Mouse (Mus musculus): ENCODE measurements around the gene Evpl. TPM values are rescaled to one million over a fixed set of nuclear protein-coding genes. Genes with fewer than 3 reads are reported as not detected.

The Evpl gene
- polyA plus RNA-seq, 1 experiment from 2014 or later, result 26.5 TPM

DNA sequence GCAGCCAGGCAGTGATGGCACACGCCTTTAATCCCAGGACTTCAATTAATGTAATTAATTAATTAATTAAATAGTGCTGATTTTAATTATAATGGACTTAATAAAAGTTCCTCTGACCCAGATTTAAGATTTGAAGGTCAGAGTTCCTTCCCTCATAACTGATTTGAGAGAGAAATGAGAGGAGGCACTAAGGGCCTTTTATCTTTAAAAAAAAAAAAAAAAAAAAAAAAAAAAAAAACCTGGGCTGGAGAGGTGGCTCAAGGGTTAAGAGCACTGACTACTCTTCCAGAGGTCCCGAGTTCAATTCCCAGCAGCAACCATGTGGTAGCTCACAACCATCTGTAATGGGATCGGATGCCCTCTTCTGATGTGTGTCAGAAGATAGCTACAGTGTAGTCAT, 29.2 kb downstream of the Evpl start:
- no peaks in the 10 kb centered on the region for H3K9me3 ChIP-seq (ENCODE audit: control insufficient read depth, low read length)
- H3K36me3 ChIP-seq (ENCODE audit: control insufficient read depth, insufficient read depth, low read length), result peaks cover 4% of the 10 kb centered on the region
- no peak for ATAC-seq (ENCODE audit: low FRiP score, low TSS enrichment)
- no peaks in the 10 kb centered on the region for H3K4me1 ChIP-seq (replicated peaks; ENCODE audit: control insufficient read depth, insufficient read depth)
- H3K27ac ChIP-seq (replicated peaks), result no peak overlapping the region
- no peaks in the 10 kb centered on the region for H3K27me3 ChIP-seq (ENCODE audit: control insufficient read depth, insufficient read depth, low read length)
- no peak overlapping the region for H3K4me2 ChIP-seq (replicated peaks; ENCODE audit: low read depth)
- no peak for TF ChIP-seq CTCF (IDR thresholded peaks at IDR 0.05; ENCODE audit: low read depth)
- no peak for TF ChIP-seq EP300 (optimal IDR thresholded peaks at IDR 0.05)
- no peak overlapping the region for H3K4me3 ChIP-seq (ENCODE audit: low read depth, low read length)
- 77% methylated on average over 3 of the region's 3 CpGs for WGBS
- DNase-seq (ENCODE audit: low spot score), result no peak
- no peak overlapping the region for H3K9ac ChIP-seq (ENCODE audit: low read length)

DNA sequence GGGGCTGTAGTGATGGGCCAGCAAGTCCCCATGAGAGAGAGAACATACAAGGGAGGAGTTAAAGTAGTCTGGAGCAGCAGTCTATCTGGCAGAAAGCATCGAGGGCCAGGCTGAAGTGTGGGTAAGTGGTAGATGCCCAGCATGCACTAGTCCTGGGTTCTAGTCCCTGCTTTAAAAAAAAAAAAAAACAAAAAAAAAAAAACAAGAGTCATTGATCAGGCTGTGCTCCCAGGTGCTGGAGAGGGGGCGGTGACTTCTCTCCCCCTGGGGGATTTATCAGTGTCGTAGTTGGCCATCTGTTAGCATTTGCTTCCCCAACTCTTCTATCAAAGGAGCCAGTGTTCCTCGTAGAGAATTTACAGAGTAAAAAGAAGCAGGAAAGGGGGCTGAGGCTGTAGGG, 31.2 kb downstream of the Evpl start:
- no peak overlapping the region for H3K4me3 ChIP-seq (ENCODE audit: low read depth, low read length)
- H3K4me2 ChIP-seq (replicated peaks; ENCODE audit: low read depth), result no peak overlapping the region
- WGBS, result 75% methylated on average over 4 of the region's 4 CpGs
- peaks cover 4% of the 10 kb centered on the region for H3K36me3 ChIP-seq (ENCODE audit: control insufficient read depth, insufficient read depth, low read length)
- no peaks in the 10 kb centered on the region for H3K27me3 ChIP-seq (ENCODE audit: control insufficient read depth, insufficient read depth, low read length)
- no peak for TF ChIP-seq EP300 (optimal IDR thresholded peaks at IDR 0.05)
- H3K9me3 ChIP-seq (ENCODE audit: control insufficient read depth, low read length), result no peaks in the 10 kb centered on the region
- no peak overlapping the region for H3K27ac ChIP-seq (replicated peaks)
- DNase-seq (ENCODE audit: low spot score) (no peak), ATAC-seq (ENCODE audit: low FRiP score, low TSS enrichment) (no peak)
- H3K4me1 ChIP-seq (replicated peaks; ENCODE audit: control insufficient read depth, insufficient read depth), result no peaks in the 10 kb centered on the region
- no peak overlapping the region for H3K9ac ChIP-seq (ENCODE audit: low read length)

DNA sequence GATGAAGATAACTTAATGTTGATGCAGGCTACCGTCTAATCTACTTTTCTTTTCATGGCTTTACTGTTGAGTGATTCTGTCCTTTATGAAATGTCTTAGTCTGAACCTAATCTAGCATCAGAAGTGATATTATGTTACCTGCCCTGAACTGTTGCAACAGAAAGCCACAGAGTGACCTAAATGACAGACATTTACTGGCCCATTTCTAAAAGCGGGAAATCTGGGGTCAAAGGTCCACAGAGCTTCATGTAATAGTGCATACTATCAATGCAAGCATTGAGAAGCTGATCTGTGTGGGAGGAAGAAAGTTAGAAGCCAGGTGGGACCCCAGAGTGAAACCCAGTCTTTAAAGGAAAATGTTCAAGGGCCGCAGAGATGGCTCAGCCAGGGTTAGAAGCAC, 34.7 kb downstream of the Evpl start:
- WGBS, result 85% methylated on average over 3 of the region's 3 CpGs
- no peak overlapping the region for H3K4me3 ChIP-seq (ENCODE audit: low read depth, low read length)
- H3K9ac ChIP-seq (ENCODE audit: low read length), result no peak overlapping the region
- ATAC-seq (ENCODE audit: low FRiP score, low TSS enrichment) (no peak), DNase-seq (ENCODE audit: low spot score) (no peak)
- no peaks in the 10 kb centered on the region for H3K9me3 ChIP-seq (ENCODE audit: control insufficient read depth, low read length)
- H3K4me1 ChIP-seq (replicated peaks; ENCODE audit: control insufficient read depth, insufficient read depth), result no peaks in the 10 kb centered on the region
- H3K27ac ChIP-seq (replicated peaks), result no peak overlapping the region
- H3K27me3 ChIP-seq (ENCODE audit: control insufficient read depth, insufficient read depth, low read length), result no peaks in the 10 kb centered on the region
- H3K4me2 ChIP-seq (replicated peaks; ENCODE audit: low read depth), result no peak overlapping the region
- peaks cover 4% of the 10 kb centered on the region for H3K36me3 ChIP-seq (ENCODE audit: control insufficient read depth, insufficient read depth, low read length)
- TF ChIP-seq EP300 (optimal IDR thresholded peaks at IDR 0.05) (no peak), CTCF (IDR thresholded peaks at IDR 0.05; ENCODE audit: low read depth) (no peak)

DNA sequence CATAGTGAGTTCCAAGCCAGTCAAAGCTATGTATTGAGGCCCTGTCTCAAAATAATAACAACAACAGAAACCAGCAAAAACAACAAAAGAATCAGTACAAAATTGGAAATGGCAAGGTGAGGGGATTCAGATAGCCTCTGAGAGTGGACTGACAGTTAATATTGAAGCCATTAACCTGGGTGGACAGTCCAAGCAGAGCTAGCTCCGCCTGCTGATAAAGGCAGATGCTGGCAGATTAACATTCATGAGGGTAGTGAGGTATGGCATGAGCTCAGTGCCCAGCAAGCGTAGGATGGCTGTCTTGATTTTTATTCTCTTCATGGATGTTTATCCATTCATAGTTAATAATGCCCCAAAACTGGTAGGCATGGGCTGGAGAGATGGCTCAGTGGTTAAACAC, 36.7 kb downstream of the Evpl start:
- H3K4me2 ChIP-seq (replicated peaks; ENCODE audit: low read depth), result no peak overlapping the region
- H3K4me3 ChIP-seq (ENCODE audit: low read depth, low read length), result no peak overlapping the region
- H3K9ac ChIP-seq (ENCODE audit: low read length), result no peak overlapping the region
- ATAC-seq (ENCODE audit: low FRiP score, low TSS enrichment), result no peak
- no peaks in the 10 kb centered on the region for H3K4me1 ChIP-seq (replicated peaks; ENCODE audit: control insufficient read depth, insufficient read depth)
- no peak for TF ChIP-seq EP300 (optimal IDR thresholded peaks at IDR 0.05)
- no peak for TF ChIP-seq CTCF (IDR thresholded peaks at IDR 0.05; ENCODE audit: low read depth)
- DNase-seq (ENCODE audit: low spot score), result no peak
- H3K9me3 ChIP-seq (ENCODE audit: control insufficient read depth, low read length), result no peaks in the 10 kb centered on the region
- WGBS, result 91% methylated on average over 2 of the region's 2 CpGs
- no peaks in the 10 kb centered on the region for H3K27me3 ChIP-seq (ENCODE audit: control insufficient read depth, insufficient read depth, low read length)
- H3K27ac ChIP-seq (replicated peaks), result no peak overlapping the region
- peaks cover 2% of the 10 kb centered on the region for H3K36me3 ChIP-seq (ENCODE audit: control insufficient read depth, insufficient read depth, low read length)

DNA sequence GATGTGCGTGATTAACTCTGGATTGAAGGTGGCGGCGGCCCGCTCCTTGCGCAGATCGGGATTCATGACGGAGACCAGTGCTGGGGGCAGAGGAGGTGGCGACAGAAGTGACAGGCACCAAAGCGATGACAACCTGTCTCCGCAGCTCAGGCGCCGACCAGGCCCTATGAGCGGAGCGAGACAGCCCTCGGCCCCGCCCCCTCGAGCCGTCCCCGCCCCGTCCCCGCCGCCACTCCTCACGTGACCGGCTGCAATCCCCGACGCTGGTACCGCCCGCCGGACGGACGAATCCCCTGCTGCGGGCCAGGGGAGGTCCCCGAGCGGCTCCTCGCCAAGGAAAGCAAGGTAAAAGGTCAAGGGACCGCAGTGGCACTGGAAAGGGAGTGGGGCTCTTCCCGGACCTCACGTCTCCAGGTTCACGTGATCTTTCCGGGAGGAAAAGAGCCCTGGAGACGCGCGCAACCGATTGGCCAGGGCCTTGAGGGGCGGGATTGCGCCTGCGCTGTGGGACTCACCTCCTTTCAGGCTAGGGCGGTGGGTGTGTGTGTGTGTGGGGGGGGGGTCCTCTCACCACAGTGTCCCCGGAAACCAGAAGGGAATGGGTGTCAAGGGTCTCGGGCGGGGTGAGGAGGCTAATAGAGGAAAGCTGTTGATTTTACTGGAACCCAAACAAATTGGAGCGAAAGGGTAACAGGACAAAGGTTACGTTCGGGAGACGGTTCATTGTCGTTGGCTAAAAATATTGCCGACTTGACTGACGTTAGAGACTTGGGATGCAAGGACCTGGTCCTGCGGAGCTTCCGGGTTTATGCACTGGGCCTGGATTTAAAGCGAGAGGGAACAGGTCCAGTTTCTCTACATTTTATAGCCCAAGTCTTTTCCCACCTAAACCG, 39.0 kb downstream of the Evpl start, which contains the start of the genes Ten1 and Acox1:
Ten1 (plus strand) TSS at position 217 of the 893 bp plus-strand sequence.
Acox1 (minus strand) TSS at position 407 of the 893 bp plus-strand sequence.
- DNase-seq (ENCODE audit: low spot score), result peak; percentile 98
- peak within 1 kb of the TSS; percentile 74 for H3K4me3 ChIP-seq (ENCODE audit: low read depth, low read length)
- no peak for TF ChIP-seq CTCF (IDR thresholded peaks at IDR 0.05; ENCODE audit: low read depth)
- TF ChIP-seq EP300 (optimal IDR thresholded peaks at IDR 0.05), result peak; percentile 92
- H3K27ac ChIP-seq (replicated peaks), result peak within 1 kb of the TSS; percentile 94
- H3K36me3 ChIP-seq (ENCODE audit: control insufficient read depth, insufficient read depth, low read length), result peaks cover 2% of the 10 kb centered on the region; the same call in 1 of the 2 replicates
- no peaks in the 10 kb centered on the region for H3K9me3 ChIP-seq (ENCODE audit: control insufficient read depth, low read length)
- WGBS, result under 1% methylated on average over 62 of the region's 62 CpGs
- peak within 1 kb of the TSS; percentile 86 for H3K9ac ChIP-seq (ENCODE audit: low read length)
- H3K27me3 ChIP-seq (ENCODE audit: control insufficient read depth, insufficient read depth, low read length), result no peaks in the 10 kb centered on the region
- H3K4me1 ChIP-seq (replicated peaks; ENCODE audit: control insufficient read depth, insufficient read depth), result no peaks in the 10 kb centered on the region
- peak; percentile 94 for ATAC-seq (ENCODE audit: low FRiP score, low TSS enrichment)
- peak within 1 kb of the TSS; percentile 80 for H3K4me2 ChIP-seq (replicated peaks; ENCODE audit: low read depth)

DNA sequence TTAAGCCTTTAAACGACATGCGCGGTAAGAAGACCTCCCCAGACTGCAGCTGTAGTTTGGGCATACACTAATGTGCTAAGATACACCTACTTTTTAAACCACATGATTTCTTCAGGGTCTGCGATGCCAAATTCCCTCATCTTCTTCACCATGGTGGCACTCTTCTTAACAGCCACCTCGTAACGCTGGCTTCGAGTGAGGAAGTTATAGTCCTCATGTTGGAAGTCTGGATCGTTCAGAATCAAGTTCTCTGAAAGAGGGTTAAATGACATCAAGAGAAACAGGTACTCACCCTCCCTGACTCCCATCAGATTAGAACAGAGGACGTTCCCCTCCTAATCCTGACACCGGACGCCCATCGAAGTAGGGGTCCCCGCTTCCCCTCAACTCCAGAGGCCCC, 39.7 kb downstream of the Evpl start:
- Histone ChIP-seq H3K9me3 (ENCODE audit: control insufficient read depth, low read length) (no peaks in the 10 kb centered on the region), H3K4me2 (replicated peaks; ENCODE audit: low read depth) (peak overlapping the region; percentile 80), H3K27ac (replicated peaks) (peak overlapping the region; percentile 94), H3K4me3 (ENCODE audit: low read depth, low read length) (peak overlapping the region; percentile 74), H3K36me3 (ENCODE audit: control insufficient read depth, insufficient read depth, low read length) (peaks cover 2% of the 10 kb centered on the region; the same call in 1 of the 2 replicates), H3K27me3 (ENCODE audit: control insufficient read depth, insufficient read depth, low read length) (no peaks in the 10 kb centered on the region), H3K4me1 (replicated peaks; ENCODE audit: control insufficient read depth, insufficient read depth) (no peaks in the 10 kb centered on the region), H3K9ac (ENCODE audit: low read length) (peak overlapping the region; percentile 86)
- DNase-seq (ENCODE audit: low spot score) (no peak), ATAC-seq (ENCODE audit: low FRiP score, low TSS enrichment) (no peak)
- TF ChIP-seq EP300 (optimal IDR thresholded peaks at IDR 0.05), result no peak
- TF ChIP-seq CTCF (IDR thresholded peaks at IDR 0.05; ENCODE audit: low read depth), result no peak
- 19% methylated on average over 13 of the region's 13 CpGs for WGBS
